Mouse (Mus musculus): ENCODE results near the gene Tanc2.

DNA sequence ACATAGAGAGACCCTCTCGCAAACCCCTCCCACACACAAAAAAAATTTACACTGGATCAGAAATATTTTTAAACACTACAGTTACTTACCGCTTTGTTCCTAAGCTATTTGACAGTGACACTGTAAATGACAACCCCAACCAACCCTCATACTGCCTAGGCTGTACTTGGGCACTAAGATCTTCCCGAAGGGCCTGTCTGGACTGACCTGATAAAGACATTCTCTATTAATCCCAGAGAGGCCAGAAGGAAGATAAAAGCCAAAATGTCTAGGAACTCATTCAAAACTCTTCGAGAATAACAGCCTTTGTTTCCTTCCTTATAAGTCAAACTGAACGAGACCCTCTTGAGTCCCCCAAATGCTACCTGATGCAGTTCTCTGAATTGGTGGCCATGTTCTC, 331.5 kb downstream of the Tanc2 start:
- TF ChIP-seq CTCF (IDR thresholded peaks at IDR 0.05; ENCODE audit: borderline replicate concordance, insufficient read depth, low read depth, low read length) (no peak), POLR2A (IDR thresholded peaks at IDR 0.05; ENCODE audit: borderline replicate concordance, insufficient read depth, low read length) (no peak)
